Mouse (Mus musculus): ENCODE results near the gene Cenpm.

The Cenpm gene

DNA sequence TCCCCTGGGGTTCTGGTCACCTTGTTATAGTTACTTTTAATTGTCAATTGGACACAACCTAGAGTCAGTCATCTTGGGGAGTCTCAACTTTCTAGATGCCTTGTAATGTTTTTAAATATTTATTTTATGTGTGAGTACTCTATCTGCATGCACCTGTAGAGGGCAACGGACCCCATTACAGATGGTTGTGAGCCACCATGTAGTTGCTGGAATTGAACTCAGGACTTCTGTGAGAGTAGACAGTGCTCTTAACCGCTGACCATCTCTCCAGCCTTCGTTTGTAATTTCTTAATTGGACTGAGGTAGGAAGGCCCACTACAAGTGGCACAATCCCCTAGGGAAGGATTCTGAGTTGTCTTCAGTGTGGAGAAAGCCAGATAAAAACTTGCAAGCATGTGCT lies 1.2 kb downstream of the Cenpm start:
- no peak for DNase-seq

DNA sequence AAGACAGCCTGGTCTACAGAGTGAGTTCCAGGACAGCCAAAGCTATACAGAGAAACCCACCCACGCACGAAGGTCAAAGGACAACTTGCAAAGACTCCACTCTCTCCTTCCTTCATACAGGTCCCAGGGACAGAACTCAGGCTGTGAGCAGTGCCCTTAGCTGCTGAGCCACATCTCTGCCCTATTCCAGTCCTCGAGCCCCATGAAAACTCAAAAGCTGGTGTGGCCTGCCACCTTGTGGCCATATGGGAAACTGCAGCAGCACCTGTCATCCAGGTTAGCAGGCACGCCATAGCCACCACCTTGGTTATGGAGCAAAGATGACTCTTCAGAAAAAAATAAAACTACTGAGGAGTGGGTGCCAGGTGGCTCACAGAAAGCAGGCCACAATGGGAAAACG lies 8.0 kb downstream of the Cenpm start:
- peak; percentile 66 for DNase-seq

DNA sequence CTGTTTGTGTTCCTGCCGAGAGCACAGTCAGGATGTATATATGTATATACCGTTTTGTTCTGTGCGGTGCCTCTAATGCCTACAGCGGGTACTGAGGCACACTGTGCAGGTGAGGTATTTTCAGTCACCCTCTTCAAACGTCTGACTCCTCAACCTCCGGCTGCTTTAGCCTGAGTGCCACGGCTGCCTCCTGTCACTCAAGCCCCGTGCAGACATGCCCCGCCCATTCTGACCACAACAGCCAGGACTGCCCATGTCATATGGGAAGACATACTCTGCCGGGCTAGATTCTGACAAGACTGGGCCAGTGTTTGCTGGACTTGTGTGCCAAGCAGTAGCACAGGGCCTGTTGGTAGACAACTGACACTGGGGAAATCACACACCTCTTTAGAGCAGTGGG lies 8.9 kb downstream of the Cenpm start:
- no peak for DNase-seq

DNA sequence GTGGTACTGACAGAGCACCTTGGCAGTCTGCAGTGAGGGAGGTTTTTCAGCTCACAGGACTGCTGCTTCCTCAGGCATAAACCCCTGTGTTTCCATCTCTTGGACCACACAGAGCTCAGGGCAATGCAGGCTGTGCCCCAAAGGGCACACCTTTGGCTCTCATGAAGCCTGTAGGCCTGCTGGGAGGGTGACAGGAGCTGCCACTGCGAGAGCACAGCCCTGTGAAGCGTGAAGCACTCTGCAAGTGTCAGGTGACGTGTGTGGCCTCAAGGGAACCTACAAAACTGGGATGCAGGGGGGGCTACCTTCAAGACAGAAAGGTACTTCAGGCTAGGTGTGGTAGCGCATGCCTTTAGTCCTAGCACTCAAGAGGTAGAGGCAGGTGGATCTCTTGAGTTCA lies 11.9 kb downstream of the Cenpm start:
- no peak for DNase-seq

GRCm38 (mm10) chr15:82231591-82232378 lies 12.8 kb downstream of the Cenpm start:
- DNase-seq = peak; percentile 76

DNA sequence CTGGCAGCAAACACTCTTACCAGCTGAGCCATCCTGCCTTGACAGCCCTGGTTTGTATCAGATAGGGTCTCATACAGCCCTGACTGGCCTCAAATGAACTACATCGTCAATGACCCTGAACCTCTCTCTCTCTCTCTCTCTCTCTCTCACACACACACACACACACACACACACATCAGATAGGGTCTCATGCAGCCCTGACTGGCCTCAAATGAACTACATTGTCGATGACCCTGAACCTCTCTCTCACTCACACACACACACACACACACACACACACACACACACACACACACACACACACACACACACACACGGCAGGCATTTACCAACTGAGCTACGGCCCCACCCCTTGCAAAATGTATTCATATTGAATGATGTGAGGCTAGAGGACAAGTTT lies 13.4 kb downstream of the Cenpm start:
- no peak for DNase-seq

DNA sequence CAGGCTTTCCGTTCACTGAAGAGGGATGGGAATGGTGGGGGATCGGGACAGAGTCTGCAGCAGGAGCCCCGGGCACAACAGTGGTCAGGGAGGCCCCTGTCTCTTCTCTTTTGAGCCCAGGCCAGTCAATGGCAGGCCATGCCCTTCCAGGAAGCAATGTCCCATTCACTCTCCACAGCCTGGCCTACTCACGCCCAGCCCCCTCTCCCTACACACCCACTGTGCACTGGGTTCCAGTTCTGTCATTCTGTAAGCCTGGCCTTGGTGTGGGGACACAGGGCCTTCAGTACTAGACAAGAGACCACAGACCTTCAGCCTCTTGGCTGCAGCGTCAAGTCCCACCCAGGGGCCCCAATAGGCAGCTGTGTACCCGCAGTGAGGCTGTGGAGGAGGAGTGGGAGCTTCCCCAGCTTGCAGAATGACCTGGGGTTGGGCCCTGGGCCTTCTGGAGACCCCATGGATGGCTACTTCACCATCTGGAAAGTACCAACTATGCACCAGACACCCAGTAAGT lies 14.4 kb downstream of the Cenpm start:
- DNase-seq = no peak

DNA sequence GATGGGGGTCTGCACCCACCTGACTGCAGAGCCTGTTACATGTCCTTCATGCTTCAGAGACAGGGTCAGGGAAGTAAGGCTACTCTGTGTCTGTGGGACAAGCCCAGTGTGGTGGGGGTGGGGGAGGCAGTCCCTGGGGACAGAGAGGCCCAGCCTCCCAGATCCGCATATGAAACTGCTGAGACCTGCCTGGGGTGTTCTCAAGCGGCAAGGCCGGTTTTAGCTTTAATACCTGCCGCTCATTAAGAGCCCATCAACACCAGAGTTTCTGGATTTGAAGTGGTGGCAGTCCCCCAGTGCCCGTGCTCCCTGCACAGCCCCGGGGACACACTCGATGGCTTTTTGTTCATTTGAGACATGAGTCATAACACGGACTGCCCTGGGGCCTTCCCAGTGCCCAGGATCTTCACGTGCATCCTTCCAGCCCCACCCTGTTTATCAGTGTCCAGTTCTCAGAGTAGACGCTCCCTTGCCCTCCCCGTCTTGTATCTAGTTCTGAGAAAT lies 15.0 kb downstream of the Cenpm start:
- no peak for DNase-seq

GRCm38 (mm10) chr15:82225769-82226168 lies 18.8 kb downstream of the Cenpm start:
- no peak for DNase-seq

DNA sequence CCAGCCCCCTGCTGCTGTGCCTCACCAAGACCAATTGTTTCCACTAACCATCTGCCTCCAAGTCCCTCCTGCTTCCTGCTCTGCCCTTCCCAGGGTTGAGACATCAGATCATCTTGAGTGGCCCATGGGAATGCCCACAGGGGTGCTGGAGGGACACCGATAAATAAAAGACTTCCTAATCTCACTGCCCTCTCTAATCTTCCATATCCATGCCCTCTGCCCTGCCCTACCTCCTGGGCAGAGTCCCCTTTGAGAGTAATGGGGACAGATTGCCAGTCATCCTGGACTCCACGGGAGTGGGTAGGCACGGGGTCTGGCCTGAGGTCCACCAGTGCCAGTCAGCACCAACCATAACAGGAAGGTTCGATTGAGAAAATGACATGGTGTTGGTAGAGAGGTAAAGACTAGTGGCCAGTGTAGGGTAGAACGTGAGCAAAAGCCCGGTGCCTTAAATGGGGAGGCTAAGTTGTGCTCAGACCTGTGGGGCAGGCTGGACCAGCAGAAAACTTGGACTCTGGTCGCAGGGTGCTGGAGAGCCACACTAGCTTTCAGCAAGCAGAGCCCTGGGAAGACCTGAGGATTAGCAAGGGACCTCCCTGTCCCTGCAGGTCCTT lies 19.8 kb downstream of the Cenpm start:
- no peak for DNase-seq

- no peak for DNase-seq
Observed at GRCm38 (mm10) chr15:82223657-82224601, 20.6 kb downstream of the Cenpm start, which contains the start of gene Tnfrsf13c. TSS of gene Tnfrsf13c (minus strand) at chr15:82224369.

GRCm38 (mm10) chr15:82223251-82223650 lies 21.3 kb downstream of the Cenpm start:
- DNase-seq = no peak

GRCm38 (mm10) chr15:82221104-82221860 lies 23.3 kb downstream of the Cenpm start:
- DNase-seq = no peak

DNA sequence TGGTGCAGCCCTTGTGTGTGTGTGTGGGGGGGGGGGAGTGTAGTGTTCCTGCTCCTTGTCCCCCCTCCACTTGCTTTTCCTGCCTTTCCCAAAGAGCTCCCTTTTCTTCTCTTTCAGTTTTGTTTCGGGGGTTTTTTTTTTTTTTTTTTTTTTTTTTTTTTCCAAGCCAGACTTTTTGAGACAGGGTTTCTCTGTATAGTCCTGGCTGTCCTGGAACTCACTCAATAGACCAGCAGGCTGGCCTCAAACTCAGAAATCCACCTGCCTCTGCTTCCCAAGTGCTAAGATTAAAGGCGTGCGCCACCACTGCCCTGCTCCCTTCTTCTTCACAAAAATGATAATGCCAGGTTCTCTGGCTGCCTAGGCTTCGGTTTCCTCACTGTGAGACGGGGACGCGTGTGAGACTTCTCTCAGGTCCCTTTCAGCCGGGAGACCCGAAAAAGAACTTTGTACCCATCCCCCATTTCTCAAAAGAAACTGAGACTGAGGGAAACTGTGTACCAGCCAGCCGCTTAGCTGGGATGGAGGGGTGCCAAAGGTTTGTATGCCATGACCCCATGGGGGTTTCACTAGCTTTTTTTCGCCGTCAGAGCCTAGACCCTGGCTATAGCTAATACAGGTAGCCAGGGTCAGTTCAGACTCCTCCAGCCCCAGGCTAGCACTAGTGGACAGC lies 24.4 kb downstream of the Cenpm start:
- DNase-seq = no peak

- DNase-seq = no peak
Observed at GRCm38 (mm10) chr15:82218778-82219666, 25.5 kb downstream of the Cenpm start.

- no peak for DNase-seq
Observed at GRCm38 (mm10) chr15:82217980-82218379, 26.6 kb downstream of the Cenpm start.

DNA sequence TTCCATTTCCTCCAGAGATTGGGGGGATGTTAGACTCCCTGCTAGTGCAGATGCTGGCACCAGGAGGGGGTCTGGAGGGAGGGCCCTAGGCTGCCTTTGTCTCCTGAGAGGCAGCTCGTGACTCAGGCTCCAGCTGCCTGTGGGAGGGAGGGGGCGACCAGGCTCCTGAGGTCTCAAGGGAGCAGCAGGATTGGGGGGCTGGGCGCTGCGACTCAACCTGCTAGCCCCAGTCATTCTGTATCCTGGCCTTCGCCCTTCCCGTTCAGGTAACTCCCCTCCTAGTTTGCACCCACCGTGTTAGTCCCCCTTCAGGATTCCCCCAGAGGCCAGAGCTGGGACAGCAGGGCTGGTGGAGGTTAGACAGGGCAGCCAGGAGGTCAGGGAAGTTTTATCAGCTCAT lies 27.5 kb downstream of the Cenpm start:
- DNase-seq = no peak

GRCm38 (mm10) chr15:82216142-82216827 lies 28.3 kb downstream of the Cenpm start:
- DNase-seq = no peak

- no peak for DNase-seq
Observed at GRCm38 (mm10) chr15:82215332-82216046, 29.1 kb downstream of the Cenpm start.

Measured in layer of hippocampus, adult 9-11 months (tissue).